Mouse (Mus musculus) lung, adult 2 months (tissue): ENCODE data around the gene Malrd1.

Source experiments
- CTCF ChIP-seq: fragments of 200-500 bp; IDR thresholded peaks from 2 replicates; pipeline ENCODE4 v1.5.1; 2011; ENCODE audit warnings: mild to moderate bottlenecking, low read length, control low read depth; ENCODE audit not compliant: insufficient read depth
- POLR2A ChIP-seq: fragments of 200-500 bp; IDR thresholded peaks from 2 replicates; pipeline ENCODE4 v1.6.1; 2011; ENCODE audit warnings: low read depth, mild to moderate bottlenecking, control low read depth, low read length, borderline replicate concordance; ENCODE audit errors: extremely low read depth

DNA sequence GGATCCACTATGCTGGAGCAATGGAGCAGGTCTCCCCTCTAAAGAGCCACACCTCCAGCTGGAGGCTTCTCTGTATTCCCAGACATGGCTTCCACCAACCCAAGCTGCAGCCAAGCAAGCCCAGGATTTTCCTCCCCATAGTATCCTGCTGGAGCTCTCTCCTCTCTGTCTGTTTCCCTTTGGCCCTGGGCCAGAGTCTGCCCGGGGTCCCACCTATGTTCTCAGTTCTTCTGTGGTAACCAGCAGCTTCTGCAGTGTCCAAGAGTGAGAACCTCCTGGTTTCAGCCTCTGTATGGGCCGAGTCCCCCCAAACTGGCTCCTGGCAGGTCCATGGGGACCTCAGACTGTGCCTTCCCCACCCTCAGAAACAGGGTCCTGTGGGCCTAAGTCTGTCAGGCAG lies 587.1 kb downstream of the Malrd1 start:
- TF ChIP-seq CTCF: no peak
- TF ChIP-seq POLR2A: no peak
